9 mouse cellular contexts compared by ENCODE assay signal in genomic region chr9:108451519-108452160, GRCm38 (mm10). TPM values are rescaled to one million over a fixed set of nuclear protein-coding genes. Genes with fewer than 3 reads are reported as not detected.
DNase-seq lines count a peak whose midpoint lies in the region; ATAC-seq lines count a peak whose summit lies in the region.
"Had no signal": no experiment of that assay in that cellular context is flagged by ENCODE, and none has a peak within 500 bp of the region (broad histone marks: within the 10 kb centered on the region; RNA-seq: fewer than 3 reads in every experiment).

No protein-coding gene starts in this region.

- peaks cover 47% of the 10 kb centered on the region for H3K4me1 ChIP-seq in heart, embryonic 15.5 days (replicated peaks)
- H3K4me1 ChIP-seq in hindbrain, embryonic 13.5 days (replicated peaks) = peaks cover 52% of the 10 kb centered on the region
- H3K4me1 ChIP-seq in midbrain, embryonic 15.5 days = peaks cover 50% of the 10 kb centered on the region

- peak overlapping the region; percentile 74 for H3K9ac ChIP-seq in heart, embryonic 15.5 days
- H3K9ac ChIP-seq in hindbrain, embryonic 13.5 days = peak overlapping the region; percentile 85
- peak overlapping the region; percentile 72 for H3K9ac ChIP-seq in midbrain, embryonic 15.5 days

- H3K4me2 ChIP-seq in heart, embryonic 15.5 days = peak overlapping the region; percentile 94
- peak overlapping the region; percentile 72 for H3K4me2 ChIP-seq in hindbrain, embryonic 13.5 days
- peak overlapping the region; percentile 73 for H3K4me2 ChIP-seq in midbrain, embryonic 15.5 days

- H3K27me3 ChIP-seq in heart, embryonic 15.5 days = no peaks in the 10 kb centered on the region
- H3K27me3 ChIP-seq in hindbrain, embryonic 13.5 days = peaks cover 11% of the 10 kb centered on the region
- H3K27me3 ChIP-seq in midbrain, embryonic 15.5 days (replicated peaks) = no peaks in the 10 kb centered on the region

- intact Hi-C loops in heart, postnatal 36 days (cut with DNase I) = loop anchor here (5.0 kb wide), 2 partner anchors 54 to 144 kb away; partner anchors contain the start of genes Rhoa and Tcta

- H3K4me3 ChIP-seq in heart, embryonic 15.5 days = peak overlapping the region; percentile 70
- H3K4me3 ChIP-seq in hindbrain, embryonic 13.5 days = peak overlapping the region; percentile 64
- H3K4me3 ChIP-seq in midbrain, embryonic 15.5 days = peak overlapping the region; percentile 68

- ATAC-seq in heart, embryonic 15.5 days (replicated peaks; ENCODE audit: insufficient number of reproducible peaks, insufficient read depth, low FRiP score, low read depth) = no peak
- ATAC-seq in hindbrain, embryonic 13.5 days (ENCODE audit: low FRiP score) = no peak
- peak; percentile 10 for ATAC-seq in midbrain, embryonic 15.5 days (replicated peaks)

- no peak for DNase-seq in heart, postnatal 36 days
- peak; percentile 61 for DNase-seq in ZHBTc4 (ENCODE audit: low read depth, low spot score)
- no peak for DNase-seq in frontal cortex, postnatal 25 days (ENCODE audit: low spot score in 2 of 2)
- no peak for DNase-seq in layer of hippocampus, adult 9-11 months
- no peak for DNase-seq in left cerebral cortex, adult 11 months (ENCODE audit: low spot score)

- no peaks in the 10 kb centered on the region for H3K9me3 ChIP-seq in heart, embryonic 15.5 days (replicated peaks)
- no peaks in the 10 kb centered on the region for H3K9me3 ChIP-seq in hindbrain, embryonic 13.5 days
- no peaks in the 10 kb centered on the region for H3K9me3 ChIP-seq in midbrain, embryonic 15.5 days

- peak overlapping the region; percentile 94 for H3K27ac ChIP-seq in heart, embryonic 15.5 days
- H3K27ac ChIP-seq in hindbrain, embryonic 13.5 days = peak overlapping the region; percentile 90
- H3K27ac ChIP-seq in midbrain, embryonic 15.5 days = peak overlapping the region; percentile 87

- peaks cover 14% of the 10 kb centered on the region for H3K36me3 ChIP-seq in heart, embryonic 15.5 days
- peaks cover 23% of the 10 kb centered on the region for H3K36me3 ChIP-seq in hindbrain, embryonic 13.5 days
- peaks cover 7% of the 10 kb centered on the region for H3K36me3 ChIP-seq in midbrain, embryonic 15.5 days (replicated peaks)

- 37% methylated on average over 6 of the region's 6 CpGs for WGBS in heart, embryonic 15.5 days
- 52% methylated on average over 6 of the region's 6 CpGs for WGBS in hindbrain, embryonic 13.5 days
- 46% methylated on average over 6 of the region's 6 CpGs for WGBS in midbrain, embryonic 15.5 days

RNA-seq across cellular contexts. Expression of gene Ccdc71, which starts 8.7 kb away (rescaled TPM):
- polyA plus RNA-seq in heart, embryonic 15.5 days (2015; fragmentation: Nextera tagmentation; extraction: Ambion mirVana) = 32.2 and 42.1 TPM in 2 replicates
- total RNA-seq in heart, postnatal 36 days (2021) = 10 to 100 TPM; 22.9 to 24.1 TPM
- polyA plus RNA-seq in hindbrain, embryonic 13.5 days (2015; fragmentation: Nextera tagmentation; extraction: Ambion mirVana) = 58.0 and 59.4 TPM in 2 replicates
- polyA plus RNA-seq in midbrain, embryonic 15.5 days (2015; fragmentation: Nextera tagmentation; extraction: Ambion mirVana) = 70.2 and 71.4 TPM in 2 replicates

RNA-seq across cellular contexts. Expression of gene Klhdc8b, which starts 9.7 kb away (rescaled TPM):
- polyA plus RNA-seq in heart, embryonic 15.5 days (2015; fragmentation: Nextera tagmentation; extraction: Ambion mirVana) = 95.7 and 103 TPM in 2 replicates
- total RNA-seq in heart, postnatal 36 days (2021) = 1 to 10 TPM; 6.8 to 8.9 TPM
- 66.4 and 69.1 TPM in 2 replicates for polyA plus RNA-seq in hindbrain, embryonic 13.5 days (2015; fragmentation: Nextera tagmentation; extraction: Ambion mirVana)
- polyA plus RNA-seq in midbrain, embryonic 15.5 days (2015; fragmentation: Nextera tagmentation; extraction: Ambion mirVana) = 82.8 and 87.3 TPM in 2 replicates

RNA-seq across cellular contexts. Expression of gene BC048562, which starts 15.4 kb away (rescaled TPM):
- polyA plus RNA-seq in heart, embryonic 15.5 days (2015; fragmentation: Nextera tagmentation; extraction: Ambion mirVana) = not detected in 2 replicates
- not detected for total RNA-seq in heart, postnatal 36 days (2021)
- polyA plus RNA-seq in hindbrain, embryonic 13.5 days (2015; fragmentation: Nextera tagmentation; extraction: Ambion mirVana) = not detected in 2 replicates
- polyA plus RNA-seq in midbrain, embryonic 15.5 days (2015; fragmentation: Nextera tagmentation; extraction: Ambion mirVana) = not detected in 2 replicates
- total RNA-seq: hematopoietic stem cell, adult 5-6 weeks had no signal

RNA-seq across cellular contexts. Expression of gene Ccdc36, which starts 23.4 kb away (rescaled TPM):
- 0.84 and 1.1 TPM in 2 replicates for polyA plus RNA-seq in heart, embryonic 15.5 days (2015; fragmentation: Nextera tagmentation; extraction: Ambion mirVana)
- not detected for total RNA-seq in heart, postnatal 36 days (2021)
- 1.0 and 1.2 TPM in 2 replicates for polyA plus RNA-seq in hindbrain, embryonic 13.5 days (2015; fragmentation: Nextera tagmentation; extraction: Ambion mirVana)
- 1.7 and 1.8 TPM in 2 replicates for polyA plus RNA-seq in midbrain, embryonic 15.5 days (2015; fragmentation: Nextera tagmentation; extraction: Ambion mirVana)

RNA-seq across cellular contexts. Expression of gene Lamb2, which starts 27.9 kb away (rescaled TPM):
- polyA plus RNA-seq in heart, embryonic 15.5 days (2015; fragmentation: Nextera tagmentation; extraction: Ambion mirVana) = 55.5 and 64.2 TPM in 2 replicates
- total RNA-seq in heart, postnatal 36 days (2021) = 100 to 1,000 TPM; 344 to 366 TPM
- 20.9 and 21.6 TPM in 2 replicates for polyA plus RNA-seq in hindbrain, embryonic 13.5 days (2015; fragmentation: Nextera tagmentation; extraction: Ambion mirVana)
- polyA plus RNA-seq in midbrain, embryonic 15.5 days (2015; fragmentation: Nextera tagmentation; extraction: Ambion mirVana) = 19.1 and 22.7 TPM in 2 replicates
